Mouse (Mus musculus) lung, adult 2 months (tissue): ENCODE measurements around the gene Anks3.

Experiments
- CTCF ChIP-seq: fragments of 200-500 bp; IDR thresholded peaks from 2 replicates; pipeline ENCODE4 v1.5.1; 2011; ENCODE audit warnings: mild to moderate bottlenecking, low read length, control low read depth; ENCODE audit not compliant: insufficient read depth
- POLR2A ChIP-seq: fragments of 200-500 bp; IDR thresholded peaks from 2 replicates; pipeline ENCODE4 v1.6.1; 2011; ENCODE audit warnings: low read depth, mild to moderate bottlenecking, control low read depth, low read length, borderline replicate concordance; ENCODE audit errors: extremely low read depth

DNA sequence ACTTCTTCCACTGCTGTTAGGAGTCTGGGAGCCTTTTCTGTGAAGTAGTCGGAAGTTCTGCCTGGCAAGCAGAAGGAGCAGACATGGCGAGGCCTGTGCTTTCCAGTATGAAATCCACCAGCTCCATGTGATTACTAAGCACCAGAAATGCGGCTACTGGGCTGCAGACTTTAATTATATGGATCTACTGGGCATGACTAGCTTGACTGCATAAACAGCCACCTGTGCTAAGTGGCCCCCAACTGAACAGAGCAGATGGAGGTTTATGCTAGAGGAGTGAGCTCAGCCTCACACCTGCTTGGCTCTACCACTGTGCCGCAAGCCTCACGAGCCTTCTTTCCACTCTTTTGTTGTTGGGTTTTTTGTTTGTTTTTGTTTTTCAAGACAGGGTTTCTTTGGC, 10.5 kb upstream of the Anks3 start:
- TF ChIP-seq POLR2A (no peak), CTCF (no peak)
